Mouse (Mus musculus): ENCODE data around the gene Hoxa9.

GRCm38 (mm10) chr6:52215070-52215469, 15.8 kb downstream of the Hoxa9 start:
- TF ChIP-seq POLR2A (IDR thresholded peaks at IDR 0.05; ENCODE audit: low read depth, low read length) (no peak), CTCF (IDR thresholded peaks at IDR 0.05; ENCODE audit: borderline replicate concordance, insufficient read depth, low read length) (no peak)
